Mouse (Mus musculus): ENCODE data around the gene Fam131a. TPM values are rescaled to one million over a fixed set of nuclear protein-coding genes. Genes with fewer than 3 reads are reported as not detected.
A peak's percentile ranks its signal among the peaks of the same experiment; 100 is the strongest.

The Fam131a gene
- polyA plus RNA-seq, 1 experiment from 2014 or later: 8.3 TPM

DNA sequence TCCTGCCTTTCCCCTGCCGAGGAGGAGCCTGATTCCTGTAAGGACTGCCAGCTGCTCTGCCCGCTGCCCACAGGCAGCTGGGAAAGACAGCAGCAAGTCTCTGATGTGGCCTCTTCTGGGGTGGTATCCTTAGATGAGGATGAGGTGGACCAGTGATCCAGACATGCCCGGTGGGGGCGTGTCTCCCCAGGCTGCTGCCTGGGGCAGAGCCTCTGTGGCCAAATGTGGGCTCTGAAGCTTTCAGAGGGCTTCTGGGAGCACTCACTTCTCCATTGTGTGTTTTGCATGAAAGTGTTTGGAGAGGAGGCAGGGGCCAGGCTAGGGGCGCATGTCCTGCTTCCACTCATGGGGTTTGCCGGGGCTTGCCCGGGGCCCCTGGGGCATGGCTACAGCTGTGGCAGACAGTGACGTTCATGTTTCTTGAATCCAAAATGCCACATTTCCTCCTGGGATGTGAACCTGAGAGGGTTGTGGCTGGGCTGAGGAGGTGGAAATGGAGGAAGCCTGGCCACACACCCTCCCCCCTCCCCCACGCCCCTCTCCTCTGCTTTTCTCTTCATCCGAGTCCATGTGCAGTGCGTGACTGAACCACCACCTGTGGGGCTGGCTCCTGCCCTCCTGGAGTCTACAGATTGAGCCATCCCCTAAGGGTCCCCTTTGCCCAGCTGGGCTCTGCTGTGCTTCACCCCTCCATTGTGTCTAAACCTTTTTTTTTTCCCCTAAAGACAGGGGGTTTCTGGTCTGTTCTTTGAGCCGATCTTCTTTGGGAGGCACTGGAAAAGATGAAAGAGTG is 8.9 kb downstream of the Fam131a start:
- peak; percentile 29; the same call in 1 of the 2 replicates for ATAC-seq (ENCODE audit: insufficient number of reproducible peaks, insufficient read depth, low FRiP score, low read depth)
- no peak overlapping the region for H3K4me2 ChIP-seq (replicated peaks; ENCODE audit: low read depth, low read length)
- peaks cover 12% of the 10 kb centered on the region; the same call in 1 of the 2 replicates for H3K36me3 ChIP-seq (ENCODE audit: control insufficient read depth, insufficient read depth, low read length)
- 32% methylated on average over 12 of the region's 12 CpGs for WGBS
- no peaks in the 10 kb centered on the region for H3K9me3 ChIP-seq (ENCODE audit: control insufficient read depth, low read depth, low read length)
- no peaks in the 10 kb centered on the region for H3K27me3 ChIP-seq (ENCODE audit: control insufficient read depth, insufficient read depth, low read length)
- no peak overlapping the region for H3K9ac ChIP-seq (replicated peaks; ENCODE audit: low read depth, low read length)
- H3K27ac ChIP-seq (ENCODE audit: low read length): peak overlapping the region; percentile 63; the same call in 1 of the 2 replicates
- H3K4me3 ChIP-seq (ENCODE audit: low read depth, low read length): no peak overlapping the region
- peaks cover 16% of the 10 kb centered on the region for H3K4me1 ChIP-seq (ENCODE audit: control insufficient read depth, insufficient read depth, low read length)

- WGBS: 12% methylated on average over 8 of the region's 8 CpGs
- no peaks in the 10 kb centered on the region for H3K9me3 ChIP-seq (ENCODE audit: control insufficient read depth, low read depth, low read length)
- H3K4me1 ChIP-seq (ENCODE audit: control insufficient read depth, insufficient read depth, low read length): peaks cover 16% of the 10 kb centered on the region
- H3K27ac ChIP-seq (ENCODE audit: low read length): peak overlapping the region; percentile 63; the same call in 1 of the 2 replicates
- no peaks in the 10 kb centered on the region for H3K27me3 ChIP-seq (ENCODE audit: control insufficient read depth, insufficient read depth, low read length)
- peak; percentile 75; the same call in 1 of the 2 replicates for ATAC-seq (ENCODE audit: insufficient number of reproducible peaks, insufficient read depth, low FRiP score, low read depth)
- no peak overlapping the region for H3K4me3 ChIP-seq (ENCODE audit: low read depth, low read length)
- H3K36me3 ChIP-seq (ENCODE audit: control insufficient read depth, insufficient read depth, low read length): peaks cover 12% of the 10 kb centered on the region; the same call in 1 of the 2 replicates
- no peak overlapping the region for H3K4me2 ChIP-seq (replicated peaks; ENCODE audit: low read depth, low read length)
- no peak overlapping the region for H3K9ac ChIP-seq (replicated peaks; ENCODE audit: low read depth, low read length)
These were observed 9.5 kb downstream of the Fam131a start for GRCm38 (mm10) chr16:20702522-20702893.

GRCm38 (mm10) chr16:20703071-20703470 is 10.0 kb downstream of the Fam131a start:
- ATAC-seq (ENCODE audit: insufficient number of reproducible peaks, insufficient read depth, low FRiP score, low read depth): no peak
- H3K9me3 ChIP-seq (ENCODE audit: control insufficient read depth, low read depth, low read length): no peaks in the 10 kb centered on the region
- H3K36me3 ChIP-seq (ENCODE audit: control insufficient read depth, insufficient read depth, low read length): peaks cover 12% of the 10 kb centered on the region; the same call in 1 of the 2 replicates
- H3K4me3 ChIP-seq (ENCODE audit: low read depth, low read length): no peak overlapping the region
- H3K27ac ChIP-seq (ENCODE audit: low read length): no peak overlapping the region
- 92% methylated on average over 10 of the region's 10 CpGs for WGBS
- no peaks in the 10 kb centered on the region for H3K27me3 ChIP-seq (ENCODE audit: control insufficient read depth, insufficient read depth, low read length)
- peaks cover 16% of the 10 kb centered on the region for H3K4me1 ChIP-seq (ENCODE audit: control insufficient read depth, insufficient read depth, low read length)
- no peak overlapping the region for H3K4me2 ChIP-seq (replicated peaks; ENCODE audit: low read depth, low read length)
- no peak overlapping the region for H3K9ac ChIP-seq (replicated peaks; ENCODE audit: low read depth, low read length)

DNA sequence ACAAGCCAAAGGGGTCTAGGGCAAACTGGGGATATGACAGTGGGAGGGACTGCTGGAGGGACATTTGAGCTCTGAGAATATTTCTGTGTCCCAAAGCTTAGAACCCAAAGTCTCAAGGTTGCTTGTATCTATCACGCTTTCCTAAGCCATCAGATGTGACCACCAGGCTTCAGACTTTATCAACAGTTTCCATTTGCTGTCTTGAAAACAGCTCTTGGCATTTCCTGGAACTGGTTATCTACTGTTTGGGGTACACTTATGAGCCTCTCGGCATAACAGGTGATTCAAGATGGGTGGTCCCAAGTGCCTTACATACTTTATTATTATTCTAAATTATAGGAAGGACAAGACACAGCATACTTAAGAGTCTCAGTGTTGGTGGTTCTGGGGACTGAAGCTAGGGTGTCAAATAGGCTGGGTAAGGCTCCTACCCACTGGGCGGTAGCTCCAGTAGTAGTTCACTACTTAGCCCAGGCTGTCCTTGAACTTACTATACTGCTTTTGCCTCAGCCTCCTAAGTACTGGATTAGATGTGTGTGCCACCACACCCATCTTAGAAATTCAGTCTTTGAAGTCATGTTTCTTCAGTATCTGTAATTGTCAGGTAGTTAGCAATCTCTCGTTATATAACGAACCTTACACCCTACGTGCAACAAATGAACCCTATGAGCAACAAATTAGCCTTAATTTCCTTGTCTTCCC is 10.8 kb downstream of the Fam131a start:
- Histone ChIP-seq H3K36me3 (ENCODE audit: control insufficient read depth, insufficient read depth, low read length) (peaks cover 12% of the 10 kb centered on the region; the same call in 1 of the 2 replicates), H3K27ac (ENCODE audit: low read length) (no peak overlapping the region), H3K4me3 (ENCODE audit: low read depth, low read length) (no peak overlapping the region), H3K4me1 (ENCODE audit: control insufficient read depth, insufficient read depth, low read length) (peaks cover 16% of the 10 kb centered on the region), H3K27me3 (ENCODE audit: control insufficient read depth, insufficient read depth, low read length) (no peaks in the 10 kb centered on the region), H3K4me2 (replicated peaks; ENCODE audit: low read depth, low read length) (no peak overlapping the region), H3K9me3 (ENCODE audit: control insufficient read depth, low read depth, low read length) (no peaks in the 10 kb centered on the region), H3K9ac (replicated peaks; ENCODE audit: low read depth, low read length) (no peak overlapping the region)
- no peak for ATAC-seq (ENCODE audit: insufficient number of reproducible peaks, insufficient read depth, low FRiP score, low read depth)
- WGBS: 88% methylated on average over 6 of the region's 6 CpGs

GRCm38 (mm10) chr16:20705786-20706185 is 12.7 kb downstream of the Fam131a start:
- peaks cover 12% of the 10 kb centered on the region; the same call in 1 of the 2 replicates for H3K36me3 ChIP-seq (ENCODE audit: control insufficient read depth, insufficient read depth, low read length)
- peaks cover 16% of the 10 kb centered on the region for H3K4me1 ChIP-seq (ENCODE audit: control insufficient read depth, insufficient read depth, low read length)
- no peak for ATAC-seq (ENCODE audit: insufficient number of reproducible peaks, insufficient read depth, low FRiP score, low read depth)
- no peak overlapping the region for H3K27ac ChIP-seq (ENCODE audit: low read length)
- H3K27me3 ChIP-seq (ENCODE audit: control insufficient read depth, insufficient read depth, low read length): no peaks in the 10 kb centered on the region
- no peak overlapping the region for H3K9ac ChIP-seq (replicated peaks; ENCODE audit: low read depth, low read length)
- H3K4me2 ChIP-seq (replicated peaks; ENCODE audit: low read depth, low read length): no peak overlapping the region
- H3K9me3 ChIP-seq (ENCODE audit: control insufficient read depth, low read depth, low read length): no peaks in the 10 kb centered on the region
- no peak overlapping the region for H3K4me3 ChIP-seq (ENCODE audit: low read depth, low read length)
- 89% methylated on average over 3 of the region's 3 CpGs for WGBS

DNA sequence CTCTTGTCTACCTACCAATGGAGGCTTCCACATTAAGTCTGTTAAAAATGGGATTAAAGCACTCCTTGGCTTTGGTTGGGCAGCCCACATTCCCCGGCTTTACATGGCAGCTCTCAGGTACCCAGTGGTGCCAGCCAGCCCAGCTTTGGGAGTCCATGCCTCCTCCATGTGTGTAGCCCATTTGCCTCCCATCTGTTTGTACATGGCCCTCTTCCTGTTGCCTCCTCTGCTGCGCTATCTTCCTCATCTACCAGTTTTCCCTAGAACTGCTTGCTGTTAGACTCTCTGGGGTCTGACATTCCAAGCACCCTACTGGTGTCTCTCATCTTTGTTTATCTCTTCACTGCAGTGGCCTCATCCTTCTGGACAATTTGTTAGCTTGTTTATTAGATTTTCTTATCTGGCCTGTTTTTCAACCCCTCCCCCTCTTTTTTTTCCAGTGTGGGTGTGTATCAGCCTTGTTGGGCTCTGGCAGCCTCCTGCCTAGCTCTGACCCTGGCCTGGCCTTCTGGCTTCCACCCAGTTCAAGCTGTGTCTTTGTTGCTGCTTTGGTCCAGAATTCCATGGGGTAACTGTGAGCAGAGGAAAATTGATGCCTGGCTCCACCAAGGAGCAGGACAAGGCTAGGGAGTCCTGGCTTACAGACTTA is 13.5 kb downstream of the Fam131a start:
- H3K4me1 ChIP-seq (ENCODE audit: control insufficient read depth, insufficient read depth, low read length): peaks cover 12% of the 10 kb centered on the region
- no peak overlapping the region for H3K4me2 ChIP-seq (replicated peaks; ENCODE audit: low read depth, low read length)
- H3K9ac ChIP-seq (replicated peaks; ENCODE audit: low read depth, low read length): no peak overlapping the region
- H3K27ac ChIP-seq (ENCODE audit: low read length): no peak overlapping the region
- ATAC-seq (ENCODE audit: insufficient number of reproducible peaks, insufficient read depth, low FRiP score, low read depth): no peak
- WGBS: 85% methylated on average over 2 of the region's 2 CpGs
- H3K27me3 ChIP-seq (ENCODE audit: control insufficient read depth, insufficient read depth, low read length): no peaks in the 10 kb centered on the region
- no peaks in the 10 kb centered on the region for H3K9me3 ChIP-seq (ENCODE audit: control insufficient read depth, low read depth, low read length)
- peaks cover 12% of the 10 kb centered on the region; the same call in 1 of the 2 replicates for H3K36me3 ChIP-seq (ENCODE audit: control insufficient read depth, insufficient read depth, low read length)
- no peak overlapping the region for H3K4me3 ChIP-seq (ENCODE audit: low read depth, low read length)

GRCm38 (mm10) chr16:20708220-20708938 is 15.3 kb downstream of the Fam131a start:
- no peak for ATAC-seq (ENCODE audit: insufficient number of reproducible peaks, insufficient read depth, low FRiP score, low read depth)
- H3K9me3 ChIP-seq (ENCODE audit: control insufficient read depth, low read depth, low read length): no peaks in the 10 kb centered on the region
- 93% methylated on average over 21 of the region's 21 CpGs for WGBS
- no peaks in the 10 kb centered on the region for H3K4me1 ChIP-seq (ENCODE audit: control insufficient read depth, insufficient read depth, low read length)
- no peak overlapping the region for H3K4me2 ChIP-seq (replicated peaks; ENCODE audit: low read depth, low read length)
- H3K36me3 ChIP-seq (ENCODE audit: control insufficient read depth, insufficient read depth, low read length): peaks cover 7% of the 10 kb centered on the region; the same call in 1 of the 2 replicates
- no peak overlapping the region for H3K27ac ChIP-seq (ENCODE audit: low read length)
- no peaks in the 10 kb centered on the region for H3K27me3 ChIP-seq (ENCODE audit: control insufficient read depth, insufficient read depth, low read length)
- no peak overlapping the region for H3K4me3 ChIP-seq (ENCODE audit: low read depth, low read length)
- H3K9ac ChIP-seq (replicated peaks; ENCODE audit: low read depth, low read length): no peak overlapping the region
